Mouse (Mus musculus): ENCODE measurements at regions not wholly inside any gene's neighbourhood (a gene's known extent, or its start where the extent isn't known, plus 50 kb on each side); places are given as distances from the start of the nearest gene placed in this dataset.

GRCm38 (mm10) chr9:117753466-117753865, 123.8 kb upstream of the Rbms3 start:
- TF ChIP-seq CTCF (IDR thresholded peaks at IDR 0.05; ENCODE audit: control insufficient read depth, insufficient read depth, insufficient replicate concordance, low read depth, low read length) (no peak), POLR2A (IDR thresholded peaks at IDR 0.05; ENCODE audit: control insufficient read depth, low read depth, low read length) (no peak)
